ENCODE assay signal across 18 mouse cellular contexts in genomic region chr14:19874201-19874807, GRCm38 (mm10).
"Had no signal": no experiment of that assay in that cellular context is flagged by ENCODE, and none has a peak within 500 bp of the region (broad histone marks: within the 10 kb centered on the region; RNA-seq: fewer than 3 reads in every experiment).

No protein-coding gene starts in this region.

- H3K4me2 ChIP-seq: liver, embryonic 13.5 days; midbrain, embryonic 12.5 days; midbrain, embryonic 15.5 days; neural tube, embryonic 13.5 days had no signal

- ATAC-seq: inflammation-experienced regulatory T-cells, adult 6 months; intestine, embryonic 16.5 days; midbrain, embryonic 15.5 days had no signal

- H3K27me3 ChIP-seq: liver, embryonic 13.5 days; midbrain, embryonic 12.5 days; midbrain, embryonic 15.5 days; neural tube, embryonic 13.5 days had no signal

- H3K4me1 ChIP-seq: liver, embryonic 13.5 days; neural tube, embryonic 13.5 days had no signal

- H3K27ac ChIP-seq: liver, embryonic 13.5 days; midbrain, embryonic 12.5 days; midbrain, embryonic 15.5 days; neural tube, embryonic 13.5 days; stomach, postnatal 0 days had no signal

- H3K9me3 ChIP-seq: liver, embryonic 13.5 days; midbrain, embryonic 12.5 days; midbrain, embryonic 15.5 days; neural tube, embryonic 13.5 days had no signal

- H3K9ac ChIP-seq: liver, embryonic 13.5 days; midbrain, embryonic 12.5 days; midbrain, embryonic 15.5 days; neural tube, embryonic 13.5 days had no signal

- H3K4me3 ChIP-seq: liver, embryonic 13.5 days; midbrain, embryonic 12.5 days; midbrain, embryonic 15.5 days; myocyte; neural tube, embryonic 13.5 days had no signal

- DNase-seq: kidney, adult 18-20 months; kidney, adult 9 months; kidney, postnatal 36 days; liver, embryonic 13.5 days; lung, adult 2 months; lung, postnatal 14 days; lung, postnatal 4 days; retina, postnatal 1 day; right cerebral cortex, postnatal 14 days; right cerebral cortex, postnatal 4 days; thymus, postnatal 36 days had no signal

- H3K36me3 ChIP-seq: liver, embryonic 13.5 days had no signal
